Mouse (Mus musculus): ENCODE results near the gene Gm10229.
"Not testable (repeated sequence)": the region's sequence is repeated elsewhere in the genome, so short reads cannot be mapped to it uniquely, and the experiment has no call there.

Gm10229 gene

GRCm38 (mm10) chr16:89014984-89015383, at the start of gene Gm10229:
Gene Gm10229 (plus strand): TSS chr16:89015284.
- not testable (repeated sequence) for DNase-seq

GRCm38 (mm10) chr16:89010659-89011058, 4.4 kb upstream of the Gm10229 start, which contains the start of gene Krtap22-2:
Gene Krtap22-2 (minus strand): TSS chr16:89010759.
- no peak for DNase-seq

- DNase-seq = no peak
Measured at GRCm38 (mm10) chr16:89013973-89014372, 1.1 kb upstream of the Gm10229 start.

- not testable (repeated sequence) for DNase-seq
Measured at GRCm38 (mm10) chr16:89031399-89031798, 16.3 kb downstream of the Gm10229 start, which contains the start of gene Krtap6-1. Gene Krtap6-1 (plus strand): TSS chr16:89031699.

GRCm38 (mm10) chr16:89041372-89041771, 26.3 kb downstream of the Gm10229 start, which contains the start of gene Gm10228:
Gene Gm10228 (minus strand): TSS chr16:89041472.
- not testable (repeated sequence) for DNase-seq

- no peak for DNase-seq
Measured at GRCm38 (mm10) chr16:89047783-89048182, 32.7 kb downstream of the Gm10229 start, which contains the start of gene Krtap6-5. Gene Krtap6-5 (minus strand): TSS chr16:89047883.

- DNase-seq = not testable (repeated sequence)
Measured at GRCm38 (mm10) chr16:89063902-89064301, 48.8 kb downstream of the Gm10229 start, which contains the start of gene 1110025L11Rik. Gene 1110025L11Rik (minus strand): TSS chr16:89064002.
